Mouse (Mus musculus): ENCODE measurements around the gene Rps24. TPM values are rescaled to one million over a fixed set of nuclear protein-coding genes. Genes with fewer than 3 reads are reported as not detected.

The Rps24 gene
- polyA plus RNA-seq, 1 experiment from 2014 or later: 374 TPM

DNA sequence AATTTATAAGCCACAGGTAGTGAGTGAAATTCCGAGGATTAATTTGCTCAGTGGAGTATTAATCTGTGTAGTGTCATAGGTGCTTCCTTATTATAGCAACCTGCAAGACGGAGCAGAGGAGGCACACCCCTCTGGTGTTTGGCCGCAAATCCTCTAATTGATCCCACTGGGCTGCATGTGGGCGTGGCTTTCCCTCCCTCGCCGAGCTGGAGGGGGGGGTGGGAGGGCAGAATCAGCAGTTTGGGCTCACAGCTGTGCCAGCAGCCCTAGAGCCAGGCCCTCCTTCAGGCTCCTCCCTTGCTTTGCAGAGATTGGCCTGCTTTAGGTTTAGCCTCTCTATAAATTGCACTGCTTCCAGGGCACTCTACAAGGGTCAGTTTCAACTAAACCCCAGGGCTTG lies 43.3 kb downstream of the Rps24 start:
- Histone ChIP-seq H3K27me3 (ENCODE audit: control insufficient read depth, insufficient read depth, low read depth, low read length) (no peaks in the 10 kb centered on the region), H3K36me3 (ENCODE audit: control insufficient read depth, insufficient read depth) (no peaks in the 10 kb centered on the region), H3K4me2 (ENCODE audit: low read depth, low read length) (no peak overlapping the region), H3K9me3 (replicated peaks; ENCODE audit: control insufficient read depth, low read length) (no peaks in the 10 kb centered on the region), H3K4me3 (ENCODE audit: low read depth, low read length) (no peak overlapping the region), H3K4me1 (ENCODE audit: control insufficient read depth, low read depth, low read length) (no peaks in the 10 kb centered on the region), H3K27ac (ENCODE audit: low read length) (no peak overlapping the region), H3K9ac (ENCODE audit: low read depth, low read length) (no peak overlapping the region)
- peak; percentile 13; the same call in 1 of the 2 replicates for ATAC-seq (ENCODE audit: low read depth)
- WGBS (ENCODE audit: insufficient replicate concordance): 11% methylated on average over 6 of the region's 6 CpGs

DNA sequence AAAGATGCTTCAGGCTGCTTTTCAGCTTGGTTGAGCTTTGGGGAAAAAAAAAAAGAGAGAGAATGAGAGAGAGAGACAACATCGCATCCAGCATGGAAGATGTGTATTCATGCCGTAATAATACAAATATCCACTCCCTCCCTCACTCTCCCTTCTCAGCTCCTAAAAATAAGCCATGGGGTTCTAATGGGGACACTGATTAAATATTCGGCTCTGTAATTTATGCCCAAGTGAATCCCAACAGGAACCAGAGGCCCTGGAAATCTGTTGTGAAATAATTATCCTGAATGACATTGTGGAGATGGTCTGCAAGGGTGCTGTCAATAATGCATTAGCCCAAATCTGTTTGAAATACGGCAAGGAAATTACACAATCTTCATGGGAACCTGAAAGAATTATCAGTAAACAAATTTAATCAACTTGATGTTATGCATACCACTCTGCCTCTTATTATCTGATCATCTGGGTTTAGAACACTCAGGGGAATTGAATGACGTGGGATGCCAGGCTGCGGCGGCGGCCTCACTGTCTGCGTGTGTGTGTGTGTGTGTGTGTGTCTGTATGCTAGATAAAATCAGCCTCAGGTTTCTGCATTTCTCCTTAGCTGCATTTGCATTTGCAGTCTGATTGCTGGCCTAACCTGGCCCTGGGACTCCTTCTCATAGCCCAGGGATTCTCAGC lies 48.1 kb downstream of the Rps24 start:
- Histone ChIP-seq H3K9me3 (replicated peaks; ENCODE audit: control insufficient read depth, low read length) (no peaks in the 10 kb centered on the region), H3K4me1 (ENCODE audit: control insufficient read depth, low read depth, low read length) (no peaks in the 10 kb centered on the region), H3K36me3 (ENCODE audit: control insufficient read depth, insufficient read depth) (no peaks in the 10 kb centered on the region), H3K4me2 (ENCODE audit: low read depth, low read length) (no peak overlapping the region), H3K9ac (ENCODE audit: low read depth, low read length) (no peak overlapping the region), H3K27ac (ENCODE audit: low read length) (no peak overlapping the region), H3K27me3 (ENCODE audit: control insufficient read depth, insufficient read depth, low read depth, low read length) (no peaks in the 10 kb centered on the region), H3K4me3 (ENCODE audit: low read depth, low read length) (no peak overlapping the region)
- 72% methylated on average over 9 of the region's 9 CpGs for WGBS (ENCODE audit: insufficient replicate concordance)
- ATAC-seq (ENCODE audit: low read depth): no peak

DNA sequence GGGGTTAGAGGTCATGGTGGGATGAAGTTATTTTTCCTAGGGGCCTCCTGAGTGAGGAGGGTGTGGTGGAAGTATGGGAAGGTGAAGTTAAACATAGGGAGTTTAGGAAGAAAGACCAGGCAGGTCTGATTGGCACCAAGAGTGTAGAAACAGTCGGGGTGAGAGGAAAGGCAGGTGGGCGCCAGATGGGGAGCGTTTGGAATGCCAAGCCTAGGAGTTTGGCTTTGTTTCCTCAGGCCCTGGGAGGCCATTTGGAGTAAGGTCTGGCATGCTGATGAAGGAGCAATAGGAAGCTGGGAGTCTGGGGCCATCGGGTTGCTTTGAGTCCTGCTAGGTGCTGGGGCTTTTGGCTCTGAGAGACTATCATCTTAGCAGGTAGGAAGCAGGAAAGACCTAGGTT lies 56.0 kb downstream of the Rps24 start:
- no peak for ATAC-seq (ENCODE audit: low read depth)
- H3K9ac ChIP-seq (ENCODE audit: low read depth, low read length): no peak overlapping the region
- no peaks in the 10 kb centered on the region for H3K36me3 ChIP-seq (ENCODE audit: control insufficient read depth, insufficient read depth)
- H3K4me3 ChIP-seq (ENCODE audit: low read depth, low read length): no peak overlapping the region
- H3K27ac ChIP-seq (ENCODE audit: low read length): no peak overlapping the region
- WGBS (ENCODE audit: insufficient replicate concordance): 72% methylated on average over 4 of the region's 4 CpGs
- no peaks in the 10 kb centered on the region for H3K9me3 ChIP-seq (replicated peaks; ENCODE audit: control insufficient read depth, low read length)
- H3K27me3 ChIP-seq (ENCODE audit: control insufficient read depth, insufficient read depth, low read depth, low read length): no peaks in the 10 kb centered on the region
- no peaks in the 10 kb centered on the region for H3K4me1 ChIP-seq (ENCODE audit: control insufficient read depth, low read depth, low read length)
- no peak overlapping the region for H3K4me2 ChIP-seq (ENCODE audit: low read depth, low read length)

DNA sequence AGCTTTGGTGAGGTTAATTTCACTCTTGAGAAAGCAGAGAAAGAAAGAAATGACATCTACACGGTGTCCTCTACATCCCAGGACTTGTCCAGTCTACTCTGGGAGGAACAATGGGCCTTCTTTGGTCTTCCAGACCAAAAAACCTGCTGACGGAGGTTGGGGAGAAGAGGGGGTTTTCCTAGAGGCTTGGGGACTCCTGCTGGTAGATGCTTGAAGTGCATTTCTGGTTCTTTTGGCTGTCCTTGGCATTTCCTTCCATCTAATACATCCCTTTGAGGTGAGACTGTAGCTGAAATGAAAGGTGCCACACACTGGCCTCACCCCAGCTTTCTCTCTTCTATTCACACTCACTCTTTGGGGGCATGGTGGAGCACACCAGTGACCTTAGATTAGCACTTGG lies 57.1 kb downstream of the Rps24 start:
- no peaks in the 10 kb centered on the region for H3K9me3 ChIP-seq (replicated peaks; ENCODE audit: control insufficient read depth, low read length)
- no peaks in the 10 kb centered on the region for H3K27me3 ChIP-seq (ENCODE audit: control insufficient read depth, insufficient read depth, low read depth, low read length)
- no peaks in the 10 kb centered on the region for H3K4me1 ChIP-seq (ENCODE audit: control insufficient read depth, low read depth, low read length)
- no peak overlapping the region for H3K4me3 ChIP-seq (ENCODE audit: low read depth, low read length)
- H3K36me3 ChIP-seq (ENCODE audit: control insufficient read depth, insufficient read depth): no peaks in the 10 kb centered on the region
- no peak overlapping the region for H3K9ac ChIP-seq (ENCODE audit: low read depth, low read length)
- no peak for ATAC-seq (ENCODE audit: low read depth)
- no peak overlapping the region for H3K27ac ChIP-seq (ENCODE audit: low read length)
- no peak overlapping the region for H3K4me2 ChIP-seq (ENCODE audit: low read depth, low read length)
- 28% methylated on average over 2 of the region's 2 CpGs for WGBS (ENCODE audit: insufficient replicate concordance)

Other genes starting within 250 kb of the Rps24 start
- 0.77 and 0.83 TPM in 2 replicates for gene Dlg5, start 241.2 kb upstream of the Rps24 start, polyA plus RNA-seq (2015; fragmentation: Nextera tagmentation; extraction: Ambion mirVana)
- not detected in 2 replicates for gene E330034G19Rik, start 193.9 kb upstream of the Rps24 start, polyA plus RNA-seq (2015; fragmentation: Nextera tagmentation; extraction: Ambion mirVana)
- 6.5 TPM in 2 replicates for gene Polr3a, start 67 bp upstream of the Rps24 start, polyA plus RNA-seq (2015; fragmentation: Nextera tagmentation; extraction: Ambion mirVana)